Mouse (Mus musculus) layer of hippocampus, postnatal 25 days (tissue): ENCODE measurements around the gene Actn3. TPM values are rescaled to one million over a fixed set of nuclear protein-coding genes. Genes with fewer than 3 reads are reported as not detected.
"Not testable (repeated sequence)": the region's sequence is repeated elsewhere in the genome, so short reads cannot be mapped to it uniquely, and the experiment has no call there.

ENCODE experiments used
- DNase-seq, 2 experiments: peaks; one replicate each; pipeline ENCODE4 v3.0.0; 2022; ENCODE audit warnings: mixed read lengths in 2 of 2, low spot score in 1 of 2; ENCODE audit errors: extremely low spot score in 1 of 2
- total RNA-seq, 2 experiments: library from RNA; stranded (reverse); gene quantifications; 2 replicates each; pipeline ENCODE4 v1.2.3; 2021

The Actn3 gene
- under 1 TPM; 0.84 to 0.89 TPM for total RNA-seq

DNA sequence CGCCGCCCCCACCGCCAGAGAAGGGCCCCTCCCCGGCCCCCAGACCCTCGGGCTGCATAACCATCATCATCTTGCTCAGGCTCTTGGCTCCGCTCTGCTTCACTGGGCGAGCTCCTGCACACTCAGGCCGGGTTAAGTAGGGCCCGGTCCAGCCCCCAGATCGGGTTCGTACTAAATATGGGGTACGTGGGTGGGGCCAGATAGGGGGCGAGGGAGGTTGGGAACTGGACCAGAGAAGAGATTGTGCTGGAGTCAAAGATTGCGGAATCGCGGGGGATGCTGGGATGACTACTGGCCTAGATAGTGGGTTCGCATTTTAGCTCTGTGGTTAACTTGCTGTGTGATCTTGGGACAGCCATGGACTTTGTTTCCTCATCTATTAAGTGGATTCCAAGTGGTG, at the start of gene Actn3:
Actn3 (minus strand) TSS at position 125 of the 400 bp plus-strand sequence.
- no peak for DNase-seq

- DNase-seq: no peak
Measured at GRCm38 (mm10) chr19:4925121-4925860, 47.6 kb upstream of the Actn3 start.

DNA sequence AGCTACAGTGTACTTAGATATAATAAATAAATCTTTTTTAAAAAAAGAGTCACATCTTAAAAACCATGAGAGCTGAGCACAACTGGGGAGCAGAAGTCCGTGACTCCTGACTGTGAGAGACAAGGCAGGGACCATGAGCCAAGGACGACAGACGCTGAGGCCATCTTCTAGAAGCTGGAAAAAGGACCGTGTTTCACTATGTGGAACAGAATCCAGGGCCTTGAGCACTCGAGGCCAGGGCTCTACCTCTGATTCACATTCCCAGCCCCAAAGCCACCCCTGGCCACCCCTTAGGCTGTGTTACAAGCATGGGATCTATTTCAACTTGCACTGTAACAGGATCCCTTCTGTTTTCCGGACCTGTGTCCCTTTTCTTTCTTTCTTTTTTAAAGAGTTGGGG, 41.9 kb upstream of the Actn3 start:
- no peak for DNase-seq

DNA sequence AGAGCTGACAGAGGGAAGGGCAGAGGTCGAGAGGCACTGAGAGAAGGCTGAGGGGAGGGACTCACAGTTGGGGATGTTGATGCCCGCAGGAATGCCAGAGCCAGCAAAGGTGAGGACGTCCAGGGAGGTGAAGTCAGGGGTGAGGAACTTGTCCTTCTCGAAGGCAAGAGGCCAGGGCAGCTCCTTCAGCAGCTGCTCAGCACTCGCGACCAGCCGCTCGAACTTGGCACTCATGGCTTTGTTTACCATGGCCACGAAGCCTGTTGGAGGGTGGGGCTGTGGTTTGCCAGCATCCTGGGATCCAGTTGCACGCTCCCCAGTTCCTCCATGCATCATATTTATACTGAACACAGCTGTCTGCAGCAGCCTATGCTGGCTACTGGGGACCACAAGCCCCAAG, 39.1 kb upstream of the Actn3 start:
- no peak for DNase-seq

GRCm38 (mm10) chr19:4915924-4916603, 38.4 kb upstream of the Actn3 start:
- no peak for DNase-seq

GRCm38 (mm10) chr19:4909376-4909775, 31.7 kb upstream of the Actn3 start:
- no peak for DNase-seq

GRCm38 (mm10) chr19:4908107-4908506, 30.4 kb upstream of the Actn3 start:
- DNase-seq: no peak

DNA sequence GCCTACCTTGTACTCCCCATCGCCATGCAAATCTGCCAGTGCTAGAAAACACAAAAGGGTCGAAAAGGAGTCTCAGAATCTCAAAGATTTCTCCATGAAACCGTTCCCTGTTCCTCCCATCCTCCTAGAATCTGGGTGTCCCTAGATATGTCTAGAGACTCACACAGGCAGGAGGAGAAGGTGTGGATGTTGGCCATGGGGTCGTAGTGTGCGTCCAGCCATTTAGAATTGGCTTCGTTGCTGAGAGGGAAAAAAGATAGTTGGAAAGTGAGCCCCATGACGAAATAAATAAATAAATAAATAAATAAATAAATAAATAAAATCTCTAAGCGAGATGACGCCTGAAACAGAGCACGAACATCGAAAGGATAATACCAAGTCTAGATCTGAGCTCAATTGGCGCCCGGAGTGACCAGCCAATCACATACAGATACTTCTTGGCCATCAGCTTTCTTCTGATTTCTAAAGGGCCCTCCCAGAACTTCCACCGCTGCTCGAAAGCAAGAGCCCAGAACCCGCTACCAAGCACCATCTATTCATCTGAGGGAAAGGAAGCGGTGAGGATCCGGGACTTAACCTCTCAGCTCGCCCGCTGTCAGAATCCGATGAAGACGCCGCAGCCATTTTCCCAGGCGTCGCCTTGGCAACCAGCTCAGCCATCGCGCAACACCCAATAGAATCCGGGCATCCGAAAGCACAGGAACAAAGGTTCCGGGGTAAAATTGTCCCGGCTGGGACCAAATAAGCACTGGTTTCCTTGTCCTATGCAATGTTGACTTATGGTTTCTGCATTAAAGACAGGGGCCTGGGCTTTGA, 28.5 kb upstream of the Actn3 start, which contains the start of gene Bbs1:
Bbs1 (minus strand) TSS at position 650 of the 816 bp plus-strand sequence.
- peak; percentile 80 to 82 for DNase-seq

DNA sequence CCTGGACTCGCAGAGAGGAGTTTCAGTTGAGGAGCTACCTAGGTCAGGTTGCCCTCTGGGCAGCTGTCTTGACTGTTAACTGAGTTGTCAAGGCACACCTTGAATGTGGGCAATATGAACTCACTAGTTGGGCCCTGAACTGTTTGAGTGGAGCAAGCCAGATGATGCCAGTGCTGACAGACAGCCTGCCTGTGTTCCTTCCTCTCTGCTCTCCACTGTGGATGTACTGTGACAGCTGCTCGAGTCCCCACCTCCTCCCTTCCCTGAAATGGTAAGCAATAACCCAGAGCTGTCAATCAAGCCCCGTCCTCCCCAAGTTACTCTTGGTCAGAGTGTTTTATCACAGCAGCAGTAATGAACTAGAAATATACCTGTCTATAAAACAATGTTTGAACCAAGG, 22.2 kb upstream of the Actn3 start:
- DNase-seq: no peak

- no peak for DNase-seq
Measured at GRCm38 (mm10) chr19:4898972-4899371, 21.3 kb upstream of the Actn3 start.

DNA sequence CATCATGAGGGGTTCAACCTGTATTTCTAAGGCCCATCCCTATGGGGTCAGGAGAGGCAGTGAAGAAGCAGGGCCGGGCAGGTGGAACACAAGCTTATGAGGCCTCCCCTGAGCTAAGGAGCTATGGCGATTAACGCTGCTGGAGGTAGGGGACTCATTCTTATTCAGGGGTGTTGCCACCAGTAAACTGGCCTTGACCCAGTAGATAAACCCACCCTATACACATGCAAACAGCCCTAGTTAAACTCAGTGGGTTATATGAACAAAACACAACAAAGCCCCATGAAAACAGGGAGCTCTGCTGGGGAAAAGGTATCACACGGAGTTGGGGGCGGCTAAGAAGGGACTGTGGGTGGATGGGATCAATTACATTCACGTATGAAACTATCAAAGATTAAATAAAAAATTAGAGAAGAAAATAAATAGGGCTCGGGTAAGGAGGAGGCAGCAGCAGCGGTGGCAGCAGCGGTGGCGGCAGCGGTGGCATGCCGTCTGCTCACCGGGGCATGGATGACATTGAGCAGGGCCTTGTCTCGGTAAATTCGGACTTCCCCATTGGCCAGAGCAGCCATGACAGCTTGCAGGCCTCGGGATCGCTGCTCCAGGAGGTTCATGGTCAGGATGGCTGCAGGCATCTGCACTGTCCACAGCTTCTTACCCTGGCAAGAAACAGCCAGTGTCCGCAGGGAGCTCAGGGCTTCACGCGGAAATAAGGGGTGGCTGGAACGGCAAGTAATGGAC, 19.2 kb upstream of the Actn3 start:
- DNase-seq: no peak

DNA sequence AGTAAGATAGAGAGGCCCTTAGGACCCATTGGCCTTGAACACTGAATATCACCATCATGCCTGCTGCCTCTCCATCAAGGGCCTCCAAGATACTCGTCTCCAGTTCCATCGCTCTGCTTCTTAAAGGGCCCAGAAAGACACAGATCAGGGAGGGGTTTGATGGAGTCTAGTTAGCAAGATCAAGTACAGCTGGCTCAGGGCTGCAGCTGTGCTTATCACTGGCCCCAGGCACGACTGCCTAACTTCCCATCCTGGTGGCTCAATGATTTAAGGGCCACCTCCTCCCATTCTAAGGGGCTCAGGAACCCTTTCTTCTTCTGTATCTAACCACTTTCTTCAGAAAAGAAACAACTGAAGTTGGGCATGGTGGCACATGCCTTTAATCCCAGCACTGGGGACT, 14.1 kb upstream of the Actn3 start:
- no peak for DNase-seq

DNA sequence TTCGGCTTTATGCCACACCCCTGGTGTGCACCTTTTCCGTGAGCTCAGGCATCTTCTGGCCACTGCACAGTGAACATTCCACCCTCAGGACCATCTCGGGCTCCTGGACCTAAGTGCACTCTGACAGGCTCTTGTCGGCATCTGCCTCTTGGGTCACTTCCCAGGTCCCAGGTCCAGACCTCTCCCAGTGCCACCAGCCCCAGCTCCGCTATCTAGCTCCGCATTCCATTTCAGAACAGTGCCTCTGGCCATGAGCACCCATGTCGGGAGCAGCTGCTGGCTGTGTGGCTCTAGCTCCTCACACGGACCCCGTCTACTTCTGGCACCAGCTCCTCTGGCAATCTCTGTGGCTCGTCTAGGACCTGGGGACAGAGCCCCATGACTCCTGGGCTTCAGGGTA, 12.1 kb upstream of the Actn3 start:
- no peak for DNase-seq

DNA sequence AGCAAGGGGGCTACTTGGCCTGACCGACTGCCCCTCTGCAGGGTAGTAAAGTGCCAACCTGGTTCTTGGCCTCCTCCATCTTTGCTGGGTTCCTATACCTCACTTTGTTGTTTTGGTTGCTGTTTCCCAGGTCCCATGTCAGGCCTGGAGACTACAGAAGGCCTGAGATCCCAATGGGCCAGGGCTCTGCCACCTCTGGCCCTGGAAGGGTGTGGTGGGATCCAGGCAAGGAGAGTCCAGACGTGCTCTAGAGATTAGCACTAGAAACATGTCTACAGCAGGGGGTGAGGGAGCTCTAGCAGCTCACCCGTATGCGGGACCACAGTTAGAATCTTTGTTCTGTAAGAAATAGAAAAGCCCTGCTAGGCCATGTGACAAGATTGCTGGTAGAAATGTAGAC, 6.3 kb upstream of the Actn3 start:
- no peak for DNase-seq

GRCm38 (mm10) chr19:4879324-4879703, 1.6 kb upstream of the Actn3 start:
- no peak for DNase-seq

GRCm38 (mm10) chr19:4878405-4879323, 955 bp upstream of the Actn3 start, which contains the start of gene Zdhhc24:
TSS of gene Zdhhc24 (plus strand) at chr19:4878668.
- peak; percentile 97 for DNase-seq

DNA sequence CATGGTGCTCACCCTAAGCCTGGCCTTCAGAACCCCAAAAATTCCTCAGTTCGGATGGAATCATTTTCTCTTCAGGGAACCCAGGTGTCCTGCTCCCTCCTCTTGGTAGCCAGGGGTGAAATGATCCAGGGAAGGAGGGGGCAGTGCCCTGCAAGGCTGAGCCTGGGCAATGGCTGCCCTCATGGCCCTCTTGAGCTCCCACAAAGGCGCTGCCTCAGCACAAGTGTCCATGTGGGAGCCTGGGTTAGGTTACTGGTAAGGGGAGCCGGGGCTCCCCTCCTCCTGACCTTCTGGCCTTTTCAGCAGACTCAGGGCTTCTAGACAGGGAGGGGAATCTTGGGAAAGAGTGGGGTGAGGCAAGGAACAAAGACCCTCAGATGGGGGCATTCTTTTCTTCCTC, 954 bp downstream of the Actn3 start:
- DNase-seq: no peak

- DNase-seq: no peak
Measured at GRCm38 (mm10) chr19:4876241-4876640, 1.5 kb downstream of the Actn3 start.

GRCm38 (mm10) chr19:4874613-4875012, 3.1 kb downstream of the Actn3 start:
- DNase-seq: not testable (repeated sequence)
